Mouse (Mus musculus): ENCODE measurements around the gene Rps12.
"Not testable (repeated sequence)": the region's sequence is repeated elsewhere in the genome, so short reads cannot be mapped to it uniquely, and the experiment has no call there.

GRCm38 (mm10) chr10:23786631-23787038, 440 bp downstream of the Rps12 start:
- TF ChIP-seq EP300, CTCF (IDR thresholded peaks at IDR 0.05): not testable (repeated sequence)
